Mouse (Mus musculus) spleen, adult 2 months (tissue): Measurements from ENCODE around the gene Gm609.

ENCODE experiments used
- CTCF ChIP-seq: fragments of 200-500 bp; IDR thresholded peaks from 2 replicates; pipeline ENCODE4 v1.5.1; 2011; ENCODE audit warnings: mild to moderate bottlenecking, inconsistent platforms; ENCODE audit not compliant: insufficient read depth, insufficient read length, insufficient replicate concordance; ENCODE audit errors: extremely low read depth
- POLR2A ChIP-seq: fragments of 200-500 bp; IDR thresholded peaks from 2 replicates; pipeline ENCODE4 v1.6.1; 2011; ENCODE audit warnings: low read depth, low read length, inconsistent platforms

- TF ChIP-seq CTCF (no peak), POLR2A (no peak)
Observed at GRCm38 (mm10) chr16:45376812-45377211, 116.0 kb downstream of the Gm609 start.
